Mouse (Mus musculus): ENCODE data around the gene Heatr6. TPM values are rescaled to one million over a fixed set of nuclear protein-coding genes. Genes with fewer than 3 reads are reported as not detected.

Heatr6 gene
- total RNA-seq, 1 experiment from 2014 or later, result 12.5 TPM

- peak; percentile 54 for DNase-seq
Measured at GRCm38 (mm10) chr11:83802166-83802565, 48.7 kb downstream of the Heatr6 start.

GRCm38 (mm10) chr11:83802581-83802980, 49.1 kb downstream of the Heatr6 start:
- no peak for DNase-seq

GRCm38 (mm10) chr11:83810441-83810840, 56.9 kb downstream of the Heatr6 start:
- DNase-seq, result no peak

GRCm38 (mm10) chr11:83815191-83815590, 61.7 kb downstream of the Heatr6 start:
- no peak for DNase-seq

GRCm38 (mm10) chr11:83815628-83816027, 62.1 kb downstream of the Heatr6 start:
- peak; percentile 77 for DNase-seq

GRCm38 (mm10) chr11:83817048-83817447, 63.6 kb downstream of the Heatr6 start:
- DNase-seq, result no peak

- no peak for DNase-seq
Measured at GRCm38 (mm10) chr11:83817994-83818393, 64.5 kb downstream of the Heatr6 start.

- no peak for DNase-seq
Measured at GRCm38 (mm10) chr11:83818591-83819127, 65.2 kb downstream of the Heatr6 start.

- DNase-seq, result no peak
Measured at GRCm38 (mm10) chr11:83819806-83820483, 66.4 kb downstream of the Heatr6 start.

- no peak for DNase-seq
Measured at GRCm38 (mm10) chr11:83826142-83826541, 72.6 kb downstream of the Heatr6 start.

- DNase-seq, result no peak
Measured at GRCm38 (mm10) chr11:83828553-83829142, 75.2 kb downstream of the Heatr6 start.

GRCm38 (mm10) chr11:83832389-83832788, 78.9 kb downstream of the Heatr6 start:
- DNase-seq, result peak; percentile 52

Other genes starting within 250 kb of the Heatr6 start
- gene Heatr9, start 231.5 kb upstream of the Heatr6 start, total RNA-seq (2021), result not detected in 2 replicates
- 25.5 TPM in 1 of 2 replicates, not detected in the other for gene Ccl5, start 223.2 kb upstream of the Heatr6 start, total RNA-seq (2021)
- gene Ccl9, start 175.1 kb upstream of the Heatr6 start, total RNA-seq (2021), result 4.5 and 10.3 TPM in 2 replicates
- 9.5 and 14.4 TPM in 2 replicates for gene Ccl6, start 160.6 kb upstream of the Heatr6 start, total RNA-seq (2021)
- not detected in 2 replicates for gene Rpl9-ps1, start 108.1 kb upstream of the Heatr6 start, total RNA-seq (2021)
- gene Ccl3, start 104.3 kb upstream of the Heatr6 start, total RNA-seq (2021), result not detected in 2 replicates
- gene Ccl4, start 91.1 kb upstream of the Heatr6 start, total RNA-seq (2021), result not detected in 2 replicates
- 1.3 and 1.7 TPM in 2 replicates for gene Wfdc17, start 49.7 kb upstream of the Heatr6 start, total RNA-seq (2021)
- not detected in 2 replicates for gene Wfdc18, start 44.7 kb upstream of the Heatr6 start, total RNA-seq (2021)
- gene Wfdc21, start 6.8 kb upstream of the Heatr6 start, total RNA-seq (2021), result 2.8 TPM in 1 of 2 replicates, not detected in the other
- gene Hnf1b, start 96.4 kb downstream of the Heatr6 start, total RNA-seq (2021), result 1.8 TPM in 1 of 2 replicates, not detected in the other
- 18.7 and 19.7 TPM in 2 replicates for gene Ddx52, start 188.4 kb downstream of the Heatr6 start, total RNA-seq (2021)
- 38.6 and 45.5 TPM in 2 replicates for gene Synrg, start 210.7 kb downstream of the Heatr6 start, total RNA-seq (2021)

Data from adrenal gland, postnatal 14 days (tissue).